Mouse (Mus musculus): ENCODE data around the gene Ano3. TPM values are rescaled to one million over a fixed set of nuclear protein-coding genes. Genes with fewer than 3 reads are reported as not detected.

The Ano3 gene
- polyA plus RNA-seq (2017; shearing (Covaris generic)): 0.19 TPM

GRCm38 (mm10) chr2:110950823-110951222 lies at the start of gene Ano3:
Gene Ano3, minus strand, starts transcription at chr2:110950923.

GRCm38 (mm10) chr2:110721290-110721753 lies 229.4 kb downstream of the Ano3 start, which contains the start of gene Muc15:
Gene Muc15, plus strand, starts transcription at chr2:110721340.

Other genes with a start within 250 kb of the Ano3 start
- not detected for gene Muc15, start 229.6 kb downstream of the Ano3 start, polyA plus RNA-seq (2017; shearing (Covaris generic))
- gene Gm13941, start 155.1 kb upstream of the Ano3 start, polyA plus RNA-seq (2017; shearing (Covaris generic)): not detected
- gene Gm15130, start 202.0 kb upstream of the Ano3 start, polyA plus RNA-seq (2017; shearing (Covaris generic)): not detected

Data from naive thymus-derived CD4-positive, alpha-beta T cell, adult 5 months (primary cell).